ENCODE assay signal across 8 mouse cellular contexts in genomic region chr3:96414126-96414950, GRCm38 (mm10). TPM values are rescaled to one million over a fixed set of nuclear protein-coding genes. Genes with fewer than 3 reads are reported as not detected.
DNase-seq lines count a peak whose midpoint lies in the region; ATAC-seq and TF ChIP-seq lines count a peak whose summit lies in the region.

No protein-coding gene starts in this region.

- no peak for TF ChIP-seq RAD21 in MEL (IDR thresholded peaks at IDR 0.05; ENCODE audit: low read depth, low read length)

- H3K27ac ChIP-seq in MEL (ENCODE audit: control insufficient read depth, low read depth, low read length), result peak overlapping the region; percentile 77
- peak overlapping the region; percentile 76 for H3K27ac ChIP-seq in forebrain, embryonic 16.5 days (ENCODE audit: low read length)

- ATAC-seq in forebrain, embryonic 16.5 days, result peak; percentile 91

- H3K79me2 ChIP-seq in MEL (ENCODE audit: control insufficient read depth, insufficient read depth, low read length, poor library complexity), result peaks cover 6% of the 10 kb centered on the region; the same call in 1 of the 2 replicates

- peak; percentile 98 to 100 for TF ChIP-seq POLR2A in MEL (IDR thresholded peaks at IDR 0.05; ENCODE audit: control insufficient read depth in 1 of 2, insufficient read depth in 1 of 2, low read depth in 1 of 2, low read length in 2 of 2, poor library complexity in 1 of 2)

- H3K4me2 ChIP-seq in forebrain, embryonic 16.5 days (ENCODE audit: low read length), result peak overlapping the region; percentile 75

- H3K4me3 ChIP-seq in MEL (ENCODE audit: control insufficient read depth in 1 of 2, insufficient read depth in 1 of 2, low read depth in 2 of 2, low read length in 2 of 2), result peak overlapping the region; percentile 77 to 90
- peak overlapping the region; percentile 70 for H3K4me3 ChIP-seq in forebrain, embryonic 16.5 days (replicated peaks; ENCODE audit: low read length)

- under 1% methylated on average over 64 of the region's 64 CpGs for WGBS in forebrain, embryonic 16.5 days

- TF ChIP-seq EP300 in MEL (IDR thresholded peaks at IDR 0.05; ENCODE audit: low read depth in 1 of 2, low read length in 2 of 2), result no peak

- peak; percentile 99 for DNase-seq in MEL (ENCODE audit: low read depth, low spot score)
- peak; percentile 9 to 34 for DNase-seq in cerebellum, adult 18-20 months
- DNase-seq in heart, postnatal 4 days, result peak; percentile 70
- DNase-seq in layer of hippocampus, adult 9-11 months, result peak; percentile 70
- DNase-seq in lung, postnatal 25 days (ENCODE audit: low spot score), result peak; percentile 81
- DNase-seq in retina, adult 2 months (ENCODE audit: low read depth, low spot score), result peak; percentile 20
- DNase-seq in thymus, postnatal 25 days, result peak; percentile 88

- H3K9me3 ChIP-seq in MEL (replicated peaks; ENCODE audit: insufficient read depth, low read length), result no peaks in the 10 kb centered on the region
- no peaks in the 10 kb centered on the region for H3K9me3 ChIP-seq in forebrain, embryonic 16.5 days (ENCODE audit: control insufficient read depth, low read length)

- TF ChIP-seq CTCF in MEL (IDR thresholded peaks at IDR 0.05 in 2 of 3, conservative IDR thresholded peaks at IDR 0.05 in 1 of 3; ENCODE audit: control insufficient read depth in 1 of 3, insufficient read depth in 1 of 3, low read depth in 2 of 3, low read length in 3 of 3, poor library complexity in 1 of 3, severe bottlenecking in 1 of 3), result 0 out of 6 replicates have a peak, but pooled peaks of 1 of the 3 experiments have one; percentile 12

- peaks cover 8 to 19% of the 10 kb centered on the region in 2 experiments; a peak in 3 of 4 replicates for H3K4me1 ChIP-seq in MEL (ENCODE audit: control insufficient read depth in 1 of 2, insufficient read depth in 2 of 2, low read length in 2 of 2)
- H3K4me1 ChIP-seq in forebrain, embryonic 16.5 days (replicated peaks; ENCODE audit: control insufficient read depth, insufficient read depth, low read length), result peaks cover 8% of the 10 kb centered on the region; the same call in 1 of the 2 replicates

- peaks cover 0 to 17% of the 10 kb centered on the region in 2 experiments; a peak in 2 of 4 replicates for H3K36me3 ChIP-seq in MEL (ENCODE audit: control insufficient read depth in 1 of 2, insufficient read depth in 2 of 2, low read length in 2 of 2)
- no peaks in the 10 kb centered on the region for H3K36me3 ChIP-seq in forebrain, embryonic 16.5 days (ENCODE audit: control insufficient read depth, insufficient read depth)

- peak overlapping the region; percentile 90 for H3K9ac ChIP-seq in MEL (ENCODE audit: control insufficient read depth, low read depth, low read length, poor library complexity, severe bottlenecking)
- peak overlapping the region; percentile 90 for H3K9ac ChIP-seq in forebrain, embryonic 16.5 days (replicated peaks; ENCODE audit: low read depth, low read length)

- H3K27me3 ChIP-seq in MEL (ENCODE audit: control insufficient read depth in 1 of 2, insufficient read depth in 2 of 2, low read length in 2 of 2), result no peaks in the 10 kb centered on the region
- H3K27me3 ChIP-seq in forebrain, embryonic 16.5 days (replicated peaks; ENCODE audit: control insufficient read depth, insufficient read depth, low read length), result peaks cover 22% of the 10 kb centered on the region

TF ChIP-seq in MEL, 35 proteins besides CTCF, POLR2A, EP300 and RAD21:
- peak; percentile 99 for TF ChIP-seq POLR2AphosphoS2 (IDR thresholded peaks at IDR 0.05; ENCODE audit: low read length)
- peak; percentile 98 for TF ChIP-seq ELF1 (IDR thresholded peaks at IDR 0.05; ENCODE audit: low read depth, low read length)
- peak; percentile 100 for TF ChIP-seq ZMIZ1 (IDR thresholded peaks at IDR 0.05; ENCODE audit: low read depth, low read length)
- TF ChIP-seq MYC (IDR thresholded peaks at IDR 0.05; ENCODE audit: low read depth, low read length), result peak; percentile 97
- peak; percentile 77 for TF ChIP-seq SIN3A (IDR thresholded peaks at IDR 0.05; ENCODE audit: low read length)
- TF ChIP-seq USF1 (IDR thresholded peaks at IDR 0.05; ENCODE audit: low read depth, low read length), result peak; percentile 45; the same call in 1 of the 2 replicates
- no peak for TF ChIP-seq ZC3H11A (IDR thresholded peaks at IDR 0.05; ENCODE audit: low read depth, low read length)
- TF ChIP-seq TBP (IDR thresholded peaks at IDR 0.05; ENCODE audit: low read depth, low read length), result peak; percentile 99
- TF ChIP-seq NELFE (IDR thresholded peaks at IDR 0.05; ENCODE audit: low read depth, low read length), result peak; percentile 100
- TF ChIP-seq E2F4 (IDR thresholded peaks at IDR 0.05; ENCODE audit: borderline replicate concordance, low read depth, low read length), result no peak; the same call in 1 of the 2 replicates
- no peak for TF ChIP-seq MYB (IDR thresholded peaks at IDR 0.05; ENCODE audit: low read depth, low read length)
- TF ChIP-seq TAL1 (IDR thresholded peaks at IDR 0.05; ENCODE audit: low read length), result no peak
- no peak for TF ChIP-seq ZKSCAN1 (IDR thresholded peaks at IDR 0.05; ENCODE audit: low read depth, low read length)
- peak; percentile 90 for TF ChIP-seq MXI1 (IDR thresholded peaks at IDR 0.05; ENCODE audit: low read depth, low read length)
- peak; percentile 90 for TF ChIP-seq UBTF (IDR thresholded peaks at IDR 0.05; ENCODE audit: borderline replicate concordance, insufficient read depth, low read depth, low read length)
- no peak for TF ChIP-seq MEF2A (IDR thresholded peaks at IDR 0.05; ENCODE audit: extremely low read depth, insufficient replicate concordance, low read depth, low read length, poor library complexity, severe bottlenecking)
- peak; percentile 78 for TF ChIP-seq TCF12 (IDR thresholded peaks at IDR 0.05; ENCODE audit: low read depth, low read length)
- TF ChIP-seq MAFK (IDR thresholded peaks at IDR 0.05; ENCODE audit: borderline replicate concordance, low read depth, low read length), result 0 out of 2 replicates have a peak, but pooled peaks have one; percentile 42
- no peak for TF ChIP-seq ZNF384 (IDR thresholded peaks at IDR 0.05; ENCODE audit: low read depth, low read length)
- peak; percentile 43 for TF ChIP-seq ETS1 (IDR thresholded peaks at IDR 0.05; ENCODE audit: low read depth, low read length)
- TF ChIP-seq MAZ (IDR thresholded peaks at IDR 0.05; ENCODE audit: low read depth, low read length), result peak; percentile 61; the same call in 1 of the 2 replicates
- no peak for TF ChIP-seq NRF1 (IDR thresholded peaks at IDR 0.05; ENCODE audit: insufficient read depth, low read depth, low read length, poor library complexity, severe bottlenecking)
- no peak; the same call in 1 of the 2 replicates for TF ChIP-seq CHD1 (IDR thresholded peaks at IDR 0.05; ENCODE audit: low read depth, low read length)
- TF ChIP-seq HCFC1 (IDR thresholded peaks at IDR 0.05; ENCODE audit: low read depth, low read length), result peak; percentile 74; the same call in 1 of the 2 replicates
- TF ChIP-seq POLR2AphosphoS5 (IDR thresholded peaks at IDR 0.05; ENCODE audit: borderline replicate concordance, low read depth, low read length), result peak; percentile 93; the same call in 1 of the 2 replicates
- no peak for TF ChIP-seq SMC3 (IDR thresholded peaks at IDR 0.05; ENCODE audit: low read depth, low read length)
- peak; percentile 86 for TF ChIP-seq MAX (IDR thresholded peaks at IDR 0.05; ENCODE audit: low read length)
- TF ChIP-seq CHD2 (IDR thresholded peaks at IDR 0.05; ENCODE audit: low read length), result peak; percentile 45; the same call in 1 of the 2 replicates
- TF ChIP-seq RCOR1 (IDR thresholded peaks at IDR 0.05; ENCODE audit: low read depth, low read length), result peak; percentile 44; the same call in 1 of the 2 replicates

RNA-seq across cellular contexts. Expression of gene BC107364, which starts 37.8 kb away (rescaled TPM):
- total RNA-seq in MEL (2012; rRNA removed), result not detected in 2 replicates
- under 1 TPM in 1 of 2 experiments, not detected in 1; 0.17 TPM for polyA plus RNA-seq in MEL (2012; ENCODE audit: insufficient read depth in 1 of 2, insufficient read length in 2 of 2, low read depth in 1 of 2, low replicate concordance in 2 of 2, missing spikeins in 1 of 2)
- not detected in 2 replicates for polyA plus RNA-seq in forebrain, embryonic 16.5 days (2015; fragmentation: Nextera tagmentation; extraction: Ambion mirVana)
- under 1 TPM in 1 of 2 experiments, not detected in 1; 0.50 TPM for total RNA-seq in heart, postnatal 4 days (2021)

Comparison
In these comparisons a context has a peak if more than half of its experiments do, and no peak if none do; other contexts are left out.
1. Peak in every context shown above with its lines: DNase-seq, ATAC-seq, H3K4me3 ChIP-seq and H3K27ac ChIP-seq.
2. DNase-seq: peak in every context shown above with its lines; median percentile 99 in MEL; 88 in thymus, postnatal 25 days; 81 in lung, postnatal 25 days; 70 in heart, postnatal 4 days; 70 in layer of hippocampus, adult 9-11 months; 22 in cerebellum, adult 18-20 months; 20 in retina, adult 2 months.